21 mouse cellular contexts compared by ENCODE assay signal in the genomic region with DNA sequence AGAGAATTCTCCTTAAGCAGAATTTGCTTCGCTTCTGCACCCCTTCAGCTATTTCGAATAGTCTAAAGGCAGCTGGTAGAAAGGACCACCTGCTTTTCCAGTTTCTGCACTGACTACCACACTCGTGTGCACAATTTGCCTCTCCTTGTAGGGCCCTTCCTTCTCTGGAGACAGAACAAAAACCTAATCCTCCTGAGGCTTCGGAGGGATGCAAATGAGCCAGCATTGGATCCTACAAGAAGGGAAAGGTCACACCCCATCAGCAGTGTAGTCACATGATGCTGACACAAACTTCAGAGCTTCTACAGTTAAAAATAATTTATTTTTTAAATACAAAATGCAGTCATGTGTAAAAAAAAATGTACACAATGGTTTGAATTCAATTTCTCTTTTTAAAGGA. TPM values are rescaled to one million over a fixed set of nuclear protein-coding genes. Genes with fewer than 3 reads are reported as not detected.
DNase-seq lines count a peak whose midpoint lies in the region; ATAC-seq and TF ChIP-seq lines count a peak whose summit lies in the region.
"Had no signal": no experiment of that assay in that cellular context is flagged by ENCODE, and none has a peak within 500 bp of the region (broad histone marks: within the 10 kb centered on the region; RNA-seq: fewer than 3 reads in every experiment).

No protein-coding gene starts in this region.

- TF ChIP-seq POLR2A in kidney, adult 2 months (IDR thresholded peaks at IDR 0.05; ENCODE audit: low read depth, low read length): no peak
- TF ChIP-seq POLR2A in brain, embryonic 14.5 days (IDR thresholded peaks at IDR 0.05; ENCODE audit: borderline replicate concordance, extremely low read depth, insufficient read depth, insufficient read length, poor library complexity, severe bottlenecking): no peak

- DNase-seq in adrenal gland, postnatal 10 days: peak; percentile 42
- DNase-seq in adrenal gland, adult 2 months: no peak
- DNase-seq in kidney, adult 2 months: peak; percentile 36
- DNase-seq in kidney, postnatal 25 days: no peak
- peak; percentile 78 for DNase-seq in midbrain, embryonic 11.5 days (ENCODE audit: low spot score, missing footprints)
- peak; percentile 20 for DNase-seq in brain, embryonic 14.5 days (ENCODE audit: low read depth)
- no peak for DNase-seq in urinary bladder, postnatal 25 days (ENCODE audit: low spot score)
- DNase-seq: adrenal gland, postnatal 14 days; cerebellum, adult 18-20 months; cerebellum, adult 9-10 months; cerebellum, postnatal 14 days; gastrocnemius, adult 2 months; gastrocnemius, postnatal 14 days; heart, adult 11 months had no signal

- H3K9me3 ChIP-seq in midbrain, embryonic 11.5 days (ENCODE audit: control insufficient read depth, low read length): no peaks in the 10 kb centered on the region
- no peaks in the 10 kb centered on the region for H3K9me3 ChIP-seq in midbrain, embryonic 16.5 days (replicated peaks; ENCODE audit: control insufficient read depth, low read length, poor library complexity, severe bottlenecking)
- H3K9me3 ChIP-seq: G1E; hindbrain, embryonic 12.5 days; hindbrain, embryonic 15.5 days had no signal

- no peak overlapping the region for H3K4me3 ChIP-seq in kidney, adult 2 months (ENCODE audit: insufficient read depth, low read depth, low read length)
- no peak overlapping the region for H3K4me3 ChIP-seq in midbrain, embryonic 11.5 days (ENCODE audit: low read depth, low read length)
- no peak overlapping the region for H3K4me3 ChIP-seq in midbrain, embryonic 16.5 days (ENCODE audit: low read depth, low read length)
- H3K4me3 ChIP-seq: gastrocnemius, adult 2 months; hindbrain, embryonic 12.5 days; hindbrain, embryonic 15.5 days had no signal

- no peak overlapping the region for H3K9ac ChIP-seq in midbrain, embryonic 11.5 days (ENCODE audit: low read length)
- no peak overlapping the region for H3K9ac ChIP-seq in midbrain, embryonic 16.5 days (ENCODE audit: low read depth, low read length)
- H3K9ac ChIP-seq: hindbrain, embryonic 12.5 days; hindbrain, embryonic 15.5 days had no signal

- peaks cover 20% of the 10 kb centered on the region for H3K4me1 ChIP-seq in kidney, adult 2 months (ENCODE audit: control insufficient read depth, insufficient read depth, low read length)
- peaks cover 19% of the 10 kb centered on the region for H3K4me1 ChIP-seq in midbrain, embryonic 11.5 days (ENCODE audit: control insufficient read depth, insufficient read depth, low read length)
- peaks cover 20% of the 10 kb centered on the region for H3K4me1 ChIP-seq in midbrain, embryonic 16.5 days (ENCODE audit: control insufficient read depth, insufficient read depth, low read length)

- 71% methylated on average over 4 of the region's 4 CpGs for WGBS in kidney, adult 2 months
- WGBS in midbrain, embryonic 11.5 days: 41% methylated on average over 4 of the region's 4 CpGs
- 36% methylated on average over 4 of the region's 4 CpGs for WGBS in midbrain, embryonic 16.5 days

- H3K36me3 ChIP-seq in kidney, adult 2 months (ENCODE audit: control insufficient read depth, insufficient read depth, low read length): peaks cover 4% of the 10 kb centered on the region
- H3K36me3 ChIP-seq in midbrain, embryonic 11.5 days (ENCODE audit: control insufficient read depth, insufficient read depth, low read length): no peaks in the 10 kb centered on the region
- H3K36me3 ChIP-seq in midbrain, embryonic 16.5 days (ENCODE audit: control insufficient read depth, insufficient read depth, low read length): no peaks in the 10 kb centered on the region
- H3K36me3 ChIP-seq: G1E; hindbrain, embryonic 12.5 days had no signal

- H3K4me2 ChIP-seq in midbrain, embryonic 11.5 days: no peak overlapping the region
- no peak overlapping the region for H3K4me2 ChIP-seq in midbrain, embryonic 16.5 days (ENCODE audit: low read length)
- H3K4me2 ChIP-seq: heart, embryonic 11.5 days; hindbrain, embryonic 12.5 days; hindbrain, embryonic 15.5 days had no signal

- H3K27me3 ChIP-seq in kidney, adult 2 months (replicated peaks; ENCODE audit: control insufficient read depth, insufficient read depth, low read length): no peaks in the 10 kb centered on the region
- H3K27me3 ChIP-seq in midbrain, embryonic 11.5 days (ENCODE audit: control insufficient read depth, insufficient read depth, low read length): no peaks in the 10 kb centered on the region
- no peaks in the 10 kb centered on the region for H3K27me3 ChIP-seq in midbrain, embryonic 16.5 days (ENCODE audit: control insufficient read depth, insufficient read depth, low read depth, low read length)
- H3K27me3 ChIP-seq: hindbrain, embryonic 12.5 days; hindbrain, embryonic 15.5 days had no signal

- TF ChIP-seq CTCF in kidney, adult 2 months (conservative IDR thresholded peaks at IDR 0.05; ENCODE audit: insufficient read depth, insufficient read length, low read depth, low read length): no peak
- TF ChIP-seq CTCF in brain, embryonic 14.5 days (IDR thresholded peaks at IDR 0.05; ENCODE audit: borderline replicate concordance, extremely low read depth, insufficient read depth, insufficient read length): no peak

- peak overlapping the region; percentile 46; the same call in 1 of the 2 replicates for H3K27ac ChIP-seq in kidney, adult 2 months (ENCODE audit: insufficient read depth, low read depth, low read length)
- H3K27ac ChIP-seq in midbrain, embryonic 11.5 days (ENCODE audit: low read depth, low read length): no peak overlapping the region
- no peak overlapping the region for H3K27ac ChIP-seq in midbrain, embryonic 16.5 days (ENCODE audit: low read length)
- H3K27ac ChIP-seq: gastrocnemius, adult 2 months; hindbrain, embryonic 15.5 days had no signal

- no peak; the same call in 1 of the 2 replicates for ATAC-seq in midbrain, embryonic 11.5 days (ENCODE audit: low FRiP score)
- ATAC-seq in midbrain, embryonic 16.5 days: no peak
- ATAC-seq: forebrain, embryonic 16.5 days had no signal

RNA-seq across cellular contexts. Expression of a gene that starts 24.3 kb away (rescaled TPM):
- 10 to 100 TPM; 31.5 to 34.2 TPM for total RNA-seq in adrenal gland, postnatal 10 days (2021)
- total RNA-seq in adrenal gland, adult 2 months (2021): 10 to 100 TPM; 26.0 to 34.5 TPM
- polyA plus RNA-seq in adrenal gland, adult 2 months (2012; rRNA removed): 7.4 and 15.8 TPM in 2 replicates
- polyA plus RNA-seq in kidney, adult 2 months (2012; rRNA removed): 6.0 and 7.1 TPM in 2 replicates
- polyA plus RNA-seq in midbrain, embryonic 11.5 days (2014; fragmentation: Nextera tagmentation; extraction: Ambion mirVana): 41.7 and 42.5 TPM in 2 replicates
- polyA plus RNA-seq in midbrain, embryonic 16.5 days (2015; fragmentation: Nextera tagmentation; extraction: Ambion mirVana): 310 and 365 TPM in 2 replicates
- polyA plus RNA-seq in brain, embryonic 14.5 days (2012; rRNA removed): 72.6 and 113 TPM in 2 replicates
- total RNA-seq: G1E; hematopoietic stem cell, adult 5-6 weeks had no signal
- polyA plus RNA-seq: G1E had no signal

Comparison
In these comparisons a context has a peak if more than half of its experiments do, and no peak if none do; other contexts are left out.
1. DNase-seq: peak in adrenal gland, postnatal 10 days (single experiment), kidney, adult 2 months (single experiment), midbrain, embryonic 11.5 days (single experiment) and brain, embryonic 14.5 days (single experiment); none in adrenal gland, adult 2 months (single experiment), kidney, postnatal 25 days (0 of 2) and urinary bladder, postnatal 25 days (single experiment).